Mouse (Mus musculus): ENCODE results near the gene T2. TPM values are rescaled to one million over a fixed set of nuclear protein-coding genes. Genes with fewer than 3 reads are reported as not detected.

T2 gene
- total RNA-seq, 2 experiments from 2014 or later = 0.37 to 0.97 TPM

- DNase-seq (ENCODE audit: low spot score in 2 of 2) = no peak
- no peak overlapping the region for H3K27ac ChIP-seq
- no peak overlapping the region for H3K4me3 ChIP-seq
- TF ChIP-seq CTCF (conservative IDR thresholded peaks at IDR 0.05) = no peak
Observed at GRCm38 (mm10) chr17:8408589-8409295, 53.0 kb downstream of the T2 start.

- no peak overlapping the region for H3K4me3 ChIP-seq
- TF ChIP-seq CTCF (conservative IDR thresholded peaks at IDR 0.05) = no peak
Observed at GRCm38 (mm10) chr17:8410330-8410729, 54.5 kb downstream of the T2 start.

GRCm38 (mm10) chr17:8413656-8414055, 57.9 kb downstream of the T2 start:
- no peak for TF ChIP-seq CTCF (conservative IDR thresholded peaks at IDR 0.05)
- no peak overlapping the region for H3K4me3 ChIP-seq
- no peak overlapping the region for H3K27ac ChIP-seq
- DNase-seq (ENCODE audit: low spot score in 2 of 2) = no peak

More at GRCm38 (mm10) chr17:8410330-8410729, 54.5 kb downstream of the T2 start:
- no peak for DNase-seq (ENCODE audit: low spot score in 2 of 2)
- H3K27ac ChIP-seq = no peak overlapping the region

- no peak for DNase-seq (ENCODE audit: low spot score in 2 of 2)
- H3K4me3 ChIP-seq = no peak overlapping the region
- no peak overlapping the region for H3K27ac ChIP-seq
- TF ChIP-seq CTCF (conservative IDR thresholded peaks at IDR 0.05) = no peak
Observed at GRCm38 (mm10) chr17:8415533-8415932, 59.7 kb downstream of the T2 start.

- H3K4me3 ChIP-seq = no peak overlapping the region
- DNase-seq (ENCODE audit: low spot score in 2 of 2) = no peak
- TF ChIP-seq CTCF (conservative IDR thresholded peaks at IDR 0.05) = no peak
- no peak overlapping the region for H3K27ac ChIP-seq
Observed at GRCm38 (mm10) chr17:8416865-8417264, 61.1 kb downstream of the T2 start.

DNA sequence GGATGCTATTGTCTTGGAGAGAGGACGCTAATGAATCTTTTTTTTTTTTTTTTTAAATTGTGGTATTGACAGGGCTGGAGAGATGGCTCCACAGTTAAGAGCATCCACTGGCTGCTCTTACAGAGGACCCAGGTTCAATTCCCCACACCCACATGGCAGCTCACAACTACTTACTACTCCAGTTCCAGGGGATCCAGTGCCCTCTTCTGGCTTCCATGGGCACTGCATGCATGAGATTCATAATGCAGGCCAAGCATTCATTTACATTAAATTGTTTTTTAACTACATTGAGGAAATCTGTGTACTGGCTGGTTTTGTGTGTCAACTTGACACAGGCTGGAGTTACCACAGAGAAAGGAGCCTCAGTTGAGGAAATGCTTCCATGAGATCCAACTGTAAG, 64.9 kb downstream of the T2 start:
- TF ChIP-seq CTCF (conservative IDR thresholded peaks at IDR 0.05) = peak; percentile 64
- Histone ChIP-seq H3K4me3 (no peak overlapping the region), H3K27ac (no peak overlapping the region)
- DNase-seq (ENCODE audit: low spot score in 2 of 2) = no peak

GRCm38 (mm10) chr17:8421517-8421916, 65.7 kb downstream of the T2 start:
- H3K4me3 ChIP-seq = no peak overlapping the region
- no peak for DNase-seq (ENCODE audit: low spot score in 2 of 2)
- TF ChIP-seq CTCF (conservative IDR thresholded peaks at IDR 0.05) = no peak
- H3K27ac ChIP-seq = no peak overlapping the region

GRCm38 (mm10) chr17:8423283-8423682, 67.5 kb downstream of the T2 start:
- Histone ChIP-seq H3K4me3 (no peak overlapping the region), H3K27ac (no peak overlapping the region)
- peak in 1 of 2 experiments; percentile 33 for DNase-seq (ENCODE audit: low spot score in 2 of 2)
- peak; percentile 79 for TF ChIP-seq CTCF (conservative IDR thresholded peaks at IDR 0.05)

DNA sequence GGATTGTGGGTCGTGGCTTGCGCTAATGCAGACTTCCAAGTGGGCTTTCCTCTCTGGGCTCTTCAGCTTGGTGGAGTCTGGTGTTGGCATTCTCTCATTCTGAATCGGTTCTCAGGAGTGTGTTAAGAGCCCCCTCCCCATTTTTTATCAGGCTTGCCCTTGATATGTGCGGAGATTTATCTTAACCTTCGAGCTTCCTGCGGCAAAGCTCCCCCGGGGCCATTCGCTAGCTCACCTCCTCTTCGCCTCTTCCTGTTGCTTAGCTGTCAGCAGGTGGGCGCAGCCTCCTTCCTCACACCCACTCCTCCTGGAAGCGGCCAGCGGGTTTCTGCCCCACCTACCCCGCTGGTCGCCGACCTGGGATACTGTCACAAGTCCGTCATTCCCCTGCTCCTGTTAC, 73.6 kb downstream of the T2 start:
- no peak for TF ChIP-seq CTCF (conservative IDR thresholded peaks at IDR 0.05)
- no peak overlapping the region for H3K27ac ChIP-seq
- no peak overlapping the region for H3K4me3 ChIP-seq
- DNase-seq (ENCODE audit: low spot score in 2 of 2) = no peak

DNA sequence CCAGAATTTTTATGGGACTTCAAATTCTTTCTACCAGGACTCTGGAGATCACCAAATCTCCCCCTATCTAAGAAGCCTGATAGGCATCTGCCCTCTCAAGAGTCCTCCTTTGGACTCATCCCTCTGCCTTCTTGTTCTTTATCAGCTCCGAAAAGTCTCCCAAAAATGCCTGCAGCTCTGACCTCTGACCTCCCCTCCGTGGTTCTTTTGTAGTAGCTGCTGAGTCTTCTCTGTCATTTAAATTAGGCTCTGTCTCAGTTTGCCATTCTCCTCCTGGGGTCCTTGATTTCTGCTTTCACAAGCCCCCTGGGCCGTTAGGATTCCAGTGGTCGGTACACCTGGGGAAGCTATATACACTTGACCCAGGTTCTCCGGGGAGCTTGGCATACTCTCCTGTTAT, 74.1 kb downstream of the T2 start:
- H3K27ac ChIP-seq = no peak overlapping the region
- no peak for TF ChIP-seq CTCF (conservative IDR thresholded peaks at IDR 0.05)
- H3K4me3 ChIP-seq = no peak overlapping the region
- no peak for DNase-seq (ENCODE audit: low spot score in 2 of 2)

- no peak for TF ChIP-seq CTCF (conservative IDR thresholded peaks at IDR 0.05)
- DNase-seq (ENCODE audit: low spot score in 2 of 2) = no peak
- Histone ChIP-seq H3K4me3 (no peak overlapping the region), H3K27ac (no peak overlapping the region)
Observed at GRCm38 (mm10) chr17:8432179-8432800, 76.5 kb downstream of the T2 start.

- Histone ChIP-seq H3K27ac (no peak overlapping the region), H3K4me3 (peak overlapping the region; percentile 8; the same call in 1 of the 2 replicates)
- no peak for DNase-seq (ENCODE audit: low spot score in 2 of 2)
- no peak for TF ChIP-seq CTCF (conservative IDR thresholded peaks at IDR 0.05)
Observed at GRCm38 (mm10) chr17:8433121-8433977, 77.6 kb downstream of the T2 start.
